Mouse (Mus musculus) lung, postnatal 0 days (tissue): ENCODE results near the gene Syne2.

Source experiments
- CTCF ChIP-seq: IDR thresholded peaks from 2 replicates; pipeline ENCODE4 v1.5.1; 2016; ENCODE audit warnings: antibody characterized with exemption, mild to moderate bottlenecking
- EP300 ChIP-seq: IDR thresholded peaks from 2 replicates; pipeline ENCODE4 v1.6.1; 2016; ENCODE audit warnings: antibody characterized with exemption, mild to moderate bottlenecking, control low read depth

GRCm38 (mm10) chr12:76130281-76130680, 312.3 kb downstream of the Syne2 start:
- TF ChIP-seq CTCF (peak; percentile 73), EP300 (no peak)
